Mouse (Mus musculus): ENCODE data around the gene Ttn. TPM values are rescaled to one million over a fixed set of nuclear protein-coding genes. Genes with fewer than 3 reads are reported as not detected.

Ttn gene
- polyA plus RNA-seq, 1 experiment = under 0.01 TPM

DNA sequence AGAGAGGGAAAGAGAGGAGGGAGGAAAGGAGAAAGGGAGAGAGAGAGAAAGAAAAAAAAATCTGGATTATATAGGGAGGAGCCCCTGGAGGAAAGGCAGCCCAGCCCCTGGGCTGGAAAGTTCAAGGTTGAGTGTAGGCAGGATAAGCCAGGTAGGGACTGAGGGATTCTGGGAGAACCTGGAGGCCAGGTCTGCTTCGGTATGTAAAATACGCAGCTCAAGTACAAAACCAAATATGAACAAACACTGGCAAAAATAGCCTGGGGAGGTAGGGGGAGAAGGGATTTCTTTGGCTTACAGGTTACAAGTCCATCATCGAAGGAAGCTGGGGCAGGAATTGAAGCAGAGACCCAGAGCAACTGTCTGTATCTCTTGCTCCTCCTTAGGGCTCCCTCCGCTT, 5.0 kb upstream of the Ttn start:
- no peaks in the 10 kb centered on the region for H3K4me1 ChIP-seq (ENCODE audit: control insufficient read depth)
- TF ChIP-seq TAL1 (IDR thresholded peaks at IDR 0.05; ENCODE audit: low read length) (no peak), GATA1 (IDR thresholded peaks at IDR 0.05; ENCODE audit: low read length) (no peak)
- no peaks in the 10 kb centered on the region for H3K36me3 ChIP-seq (ENCODE audit: control insufficient read depth)
- no peaks in the 10 kb centered on the region for H3K27me3 ChIP-seq (ENCODE audit: control insufficient read depth)
- no peak overlapping the region for H3K4me3 ChIP-seq (replicated peaks)
- no peaks in the 10 kb centered on the region for H3K9me3 ChIP-seq (ENCODE audit: control insufficient read depth, low read length)

DNA sequence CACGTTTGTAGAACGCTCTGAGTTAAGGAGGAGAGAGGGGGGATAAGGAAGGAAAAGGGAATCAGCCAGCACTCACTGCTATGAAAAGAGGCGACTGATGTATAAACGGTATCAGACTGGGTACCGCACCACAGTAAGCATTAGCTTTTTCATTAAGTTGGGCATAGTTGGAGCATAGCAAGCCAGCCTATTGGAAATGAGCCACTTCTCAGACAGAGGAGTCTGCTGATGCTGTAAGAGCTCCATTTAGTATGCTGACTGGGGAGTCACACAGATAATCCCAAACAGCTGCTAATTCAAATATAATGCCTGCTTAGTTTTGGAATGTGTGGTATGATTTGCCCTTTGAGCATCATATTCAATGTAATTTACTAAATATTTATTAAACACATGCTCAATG, 2.0 kb upstream of the Ttn start:
- no peak overlapping the region for H3K4me3 ChIP-seq (replicated peaks)
- no peaks in the 10 kb centered on the region for H3K27me3 ChIP-seq (ENCODE audit: control insufficient read depth)
- no peaks in the 10 kb centered on the region for H3K36me3 ChIP-seq (ENCODE audit: control insufficient read depth)
- no peaks in the 10 kb centered on the region for H3K4me1 ChIP-seq (ENCODE audit: control insufficient read depth)
- TF ChIP-seq GATA1 (IDR thresholded peaks at IDR 0.05; ENCODE audit: low read length) (no peak), TAL1 (IDR thresholded peaks at IDR 0.05; ENCODE audit: low read length) (no peak)
- no peaks in the 10 kb centered on the region for H3K9me3 ChIP-seq (ENCODE audit: control insufficient read depth, low read length)

DNA sequence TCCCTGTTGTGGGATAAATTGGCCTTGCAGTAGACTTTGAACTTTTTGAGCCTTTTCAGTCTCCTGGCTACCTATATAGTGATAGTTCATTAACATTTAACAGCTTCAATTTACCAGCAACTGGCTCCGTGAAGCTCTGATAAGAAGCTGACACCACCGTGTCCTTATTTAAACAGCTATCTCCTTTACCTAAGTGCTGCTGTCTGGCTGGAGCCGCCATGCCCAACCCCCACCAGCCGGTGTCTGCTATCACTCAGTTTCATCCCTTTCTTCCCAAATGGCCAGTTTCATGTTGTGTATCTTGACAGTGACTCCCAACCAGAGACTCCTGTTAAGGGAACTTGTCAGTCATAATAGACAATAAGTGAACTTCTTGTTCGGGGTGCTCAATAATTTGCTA, 1.3 kb upstream of the Ttn start:
- TF ChIP-seq TAL1 (IDR thresholded peaks at IDR 0.05; ENCODE audit: low read length) (no peak), GATA1 (IDR thresholded peaks at IDR 0.05; ENCODE audit: low read length) (no peak)

DNA sequence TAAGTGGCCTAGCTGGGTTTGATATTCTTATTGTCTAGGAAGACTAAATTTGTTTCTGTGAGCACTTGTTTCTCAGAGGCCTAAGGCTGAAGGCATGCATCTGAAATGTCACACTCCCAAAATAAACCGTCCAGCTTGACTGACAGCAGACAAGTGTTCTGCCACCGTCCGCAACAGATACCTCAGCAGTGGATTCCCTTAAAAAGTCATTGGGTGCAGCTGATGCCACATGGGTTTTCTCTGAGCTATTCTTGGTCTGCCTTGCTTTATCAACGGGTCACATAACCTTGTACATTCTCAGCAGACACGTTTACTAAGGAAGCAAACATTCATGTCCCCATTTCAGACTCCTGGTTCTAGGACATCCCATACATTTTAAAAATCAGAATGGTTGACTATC, 630 bp downstream of the Ttn start:
- Histone ChIP-seq H3K36me3 (ENCODE audit: control insufficient read depth) (no peaks in the 10 kb centered on the region), H3K4me1 (ENCODE audit: control insufficient read depth) (no peaks in the 10 kb centered on the region), H3K27me3 (ENCODE audit: control insufficient read depth) (no peaks in the 10 kb centered on the region), H3K4me3 (replicated peaks) (no peak overlapping the region), H3K9me3 (ENCODE audit: control insufficient read depth, low read length) (no peaks in the 10 kb centered on the region)
- TF ChIP-seq GATA1 (IDR thresholded peaks at IDR 0.05; ENCODE audit: low read length) (no peak), TAL1 (IDR thresholded peaks at IDR 0.05; ENCODE audit: low read length) (no peak)

More for the DNA sequence above, 1.3 kb upstream of the Ttn start:
- H3K36me3 ChIP-seq (ENCODE audit: control insufficient read depth) = no peaks in the 10 kb centered on the region
- no peak overlapping the region for H3K4me3 ChIP-seq (replicated peaks)
- H3K9me3 ChIP-seq (ENCODE audit: control insufficient read depth, low read length) = no peaks in the 10 kb centered on the region
- H3K4me1 ChIP-seq (ENCODE audit: control insufficient read depth) = no peaks in the 10 kb centered on the region
- no peaks in the 10 kb centered on the region for H3K27me3 ChIP-seq (ENCODE audit: control insufficient read depth)

DNA sequence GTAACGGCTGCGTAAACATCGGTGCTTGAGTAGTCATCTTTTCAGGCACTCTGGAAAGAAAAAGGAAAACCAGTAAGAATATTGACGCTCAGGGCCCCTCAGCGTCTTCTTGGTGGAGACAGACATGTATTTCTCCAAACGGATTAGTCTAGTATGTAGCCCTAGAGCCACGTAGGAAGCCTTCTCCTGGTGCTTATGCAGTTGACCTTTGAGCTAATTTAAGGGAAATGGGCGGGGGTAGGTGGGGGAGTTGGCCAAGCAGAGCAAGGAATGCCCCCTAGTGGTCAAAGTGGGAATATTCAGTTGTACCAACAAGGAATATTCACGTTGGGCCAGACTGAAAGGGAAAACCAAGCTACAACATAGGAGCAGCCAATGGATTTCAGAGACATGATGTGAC, 2.2 kb downstream of the Ttn start:
- Histone ChIP-seq H3K4me3 (replicated peaks) (no peak overlapping the region), H3K9me3 (ENCODE audit: control insufficient read depth, low read length) (no peaks in the 10 kb centered on the region), H3K27me3 (ENCODE audit: control insufficient read depth) (no peaks in the 10 kb centered on the region), H3K36me3 (ENCODE audit: control insufficient read depth) (no peaks in the 10 kb centered on the region), H3K4me1 (ENCODE audit: control insufficient read depth) (no peaks in the 10 kb centered on the region)
- TF ChIP-seq GATA1 (IDR thresholded peaks at IDR 0.05; ENCODE audit: low read length) = no peak
- TF ChIP-seq TAL1 (IDR thresholded peaks at IDR 0.05; ENCODE audit: low read length) = no peak

DNA sequence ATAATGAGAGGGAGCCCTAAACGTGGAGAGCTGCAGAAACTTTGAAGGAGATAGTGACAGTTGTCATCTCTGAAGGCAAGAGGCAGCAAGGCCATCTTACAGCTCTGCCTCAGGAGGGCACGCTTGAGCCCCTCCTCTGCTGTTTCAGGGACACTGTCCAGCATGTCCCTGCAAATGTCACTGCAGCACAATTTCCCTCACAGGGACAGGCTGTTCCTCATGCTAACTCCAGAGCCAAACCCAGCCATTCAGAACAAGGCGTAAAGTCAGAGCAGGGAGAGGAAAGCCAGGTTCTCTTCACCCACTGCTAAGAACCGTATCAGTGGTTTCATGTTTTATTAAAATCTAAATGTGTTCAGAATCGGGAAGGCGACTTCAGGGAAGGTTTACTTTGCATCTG, 4.7 kb downstream of the Ttn start:
- no peaks in the 10 kb centered on the region for H3K36me3 ChIP-seq (ENCODE audit: control insufficient read depth)
- no peak overlapping the region for H3K4me3 ChIP-seq (replicated peaks)
- H3K4me1 ChIP-seq (ENCODE audit: control insufficient read depth) = no peaks in the 10 kb centered on the region
- H3K9me3 ChIP-seq (ENCODE audit: control insufficient read depth, low read length) = no peaks in the 10 kb centered on the region
- TF ChIP-seq GATA1 (IDR thresholded peaks at IDR 0.05; ENCODE audit: low read length) = no peak
- no peak for TF ChIP-seq TAL1 (IDR thresholded peaks at IDR 0.05; ENCODE audit: low read length)
- H3K27me3 ChIP-seq (ENCODE audit: control insufficient read depth) = no peaks in the 10 kb centered on the region

DNA sequence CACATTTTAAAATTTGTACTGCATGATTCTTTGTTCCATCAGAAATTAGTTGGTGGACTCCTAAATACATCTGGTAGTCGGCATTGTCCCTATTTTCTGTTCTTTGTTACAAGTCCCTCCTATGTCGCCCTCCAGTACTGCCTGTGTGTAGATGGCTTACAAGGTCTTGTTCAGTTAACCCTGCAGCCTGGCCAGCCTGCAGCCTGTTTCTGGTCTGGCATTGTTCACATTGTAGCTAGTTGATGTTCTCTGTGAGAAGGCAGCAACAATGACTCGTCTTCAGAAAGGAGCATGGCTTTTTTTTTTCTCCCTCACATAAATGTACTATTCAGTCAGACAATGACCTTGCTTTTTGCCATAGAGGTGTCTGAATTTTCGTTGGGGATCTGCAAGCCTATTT, 10.3 kb downstream of the Ttn start:
- no peaks in the 10 kb centered on the region for H3K27me3 ChIP-seq (ENCODE audit: control insufficient read depth)
- no peaks in the 10 kb centered on the region for H3K4me1 ChIP-seq (ENCODE audit: control insufficient read depth)
- no peak for TF ChIP-seq GATA1 (IDR thresholded peaks at IDR 0.05; ENCODE audit: low read length)
- no peak for TF ChIP-seq TAL1 (IDR thresholded peaks at IDR 0.05; ENCODE audit: low read length)
- no peak overlapping the region for H3K4me3 ChIP-seq (replicated peaks)
- H3K9me3 ChIP-seq (ENCODE audit: control insufficient read depth, low read length) = no peaks in the 10 kb centered on the region
- H3K36me3 ChIP-seq (ENCODE audit: control insufficient read depth) = no peaks in the 10 kb centered on the region

DNA sequence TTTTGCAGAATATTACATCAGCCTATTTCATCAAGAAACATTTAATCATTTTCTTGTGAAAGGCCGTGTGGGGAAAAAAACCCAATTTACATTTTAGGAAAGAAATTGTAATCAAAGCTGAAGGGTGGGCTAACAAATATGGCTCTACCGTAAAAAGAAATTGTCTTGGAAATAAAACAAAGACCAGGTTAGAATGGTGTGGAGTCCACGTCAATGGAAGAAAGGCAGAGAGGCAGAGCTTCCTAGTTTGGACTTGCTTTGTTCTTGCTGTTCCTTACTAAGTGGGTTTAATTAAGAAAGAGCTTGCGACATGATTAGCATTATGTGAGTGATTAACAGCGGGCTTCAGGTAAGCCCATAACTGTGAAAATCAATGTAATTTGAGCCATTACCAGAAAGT, 11.3 kb downstream of the Ttn start:
- Histone ChIP-seq H3K27me3 (ENCODE audit: control insufficient read depth) (no peaks in the 10 kb centered on the region), H3K36me3 (ENCODE audit: control insufficient read depth) (no peaks in the 10 kb centered on the region), H3K4me3 (replicated peaks) (no peak overlapping the region), H3K9me3 (ENCODE audit: control insufficient read depth, low read length) (no peaks in the 10 kb centered on the region), H3K4me1 (ENCODE audit: control insufficient read depth) (no peaks in the 10 kb centered on the region)
- TF ChIP-seq GATA1 (IDR thresholded peaks at IDR 0.05; ENCODE audit: low read length) = no peak
- TF ChIP-seq TAL1 (IDR thresholded peaks at IDR 0.05; ENCODE audit: low read length) = no peak

DNA sequence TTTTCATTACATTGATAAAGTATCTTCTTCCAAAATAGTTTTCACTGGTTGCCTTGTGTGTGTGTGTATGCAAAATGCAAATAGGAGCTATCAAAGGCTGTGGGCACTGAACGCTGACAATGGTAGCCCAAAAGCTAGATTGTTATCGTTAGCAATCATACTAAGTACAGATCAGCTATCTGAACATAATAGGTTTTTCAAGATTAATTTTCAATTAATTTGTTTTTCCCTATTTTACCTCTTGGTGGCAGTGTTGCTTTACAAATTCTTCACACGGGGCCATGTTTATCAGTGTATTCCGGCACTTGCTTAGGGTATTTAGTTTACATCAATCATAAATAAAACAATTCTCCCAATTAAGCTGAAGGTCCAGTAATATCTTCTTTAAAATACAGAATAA, 11.7 kb downstream of the Ttn start:
- TF ChIP-seq GATA1 (IDR thresholded peaks at IDR 0.05; ENCODE audit: low read length) (no peak), TAL1 (IDR thresholded peaks at IDR 0.05; ENCODE audit: low read length) (no peak)
- no peaks in the 10 kb centered on the region for H3K27me3 ChIP-seq (ENCODE audit: control insufficient read depth)
- H3K4me3 ChIP-seq (replicated peaks) = no peak overlapping the region
- H3K36me3 ChIP-seq (ENCODE audit: control insufficient read depth) = no peaks in the 10 kb centered on the region
- no peaks in the 10 kb centered on the region for H3K9me3 ChIP-seq (ENCODE audit: control insufficient read depth, low read length)
- H3K4me1 ChIP-seq (ENCODE audit: control insufficient read depth) = no peaks in the 10 kb centered on the region

DNA sequence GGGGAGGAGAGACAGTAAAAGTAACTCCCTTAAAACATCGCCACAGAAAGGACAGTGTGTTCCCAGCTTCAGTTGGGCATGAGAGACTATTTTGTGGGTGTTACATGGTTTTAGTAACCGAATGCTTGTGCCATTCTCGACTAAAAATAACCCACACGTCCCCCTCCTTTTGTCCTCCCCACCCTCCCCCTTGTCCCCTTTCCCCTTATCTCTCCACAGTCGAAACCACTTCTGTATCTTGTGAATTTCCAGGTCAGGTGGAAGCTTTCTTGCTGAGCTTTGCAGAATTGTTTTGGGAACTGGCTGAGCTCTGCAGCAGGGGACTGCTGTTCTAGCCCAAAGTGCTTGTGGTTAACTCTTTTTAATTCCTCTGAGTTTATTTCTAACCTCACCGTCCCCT, 12.1 kb downstream of the Ttn start:
- H3K36me3 ChIP-seq (ENCODE audit: control insufficient read depth) = no peaks in the 10 kb centered on the region

More for the DNA sequence above, 12.1 kb downstream of the Ttn start:
- no peak for TF ChIP-seq TAL1 (IDR thresholded peaks at IDR 0.05; ENCODE audit: low read length)
- TF ChIP-seq GATA1 (IDR thresholded peaks at IDR 0.05; ENCODE audit: low read length) = no peak
- Histone ChIP-seq H3K4me1 (ENCODE audit: control insufficient read depth) (no peaks in the 10 kb centered on the region), H3K27me3 (ENCODE audit: control insufficient read depth) (no peaks in the 10 kb centered on the region), H3K9me3 (ENCODE audit: control insufficient read depth, low read length) (no peaks in the 10 kb centered on the region), H3K4me3 (replicated peaks) (no peak overlapping the region)
